Mouse (Mus musculus) gastrocnemius, adult 18-20 months (tissue): ENCODE measurements at regions not wholly inside any gene's neighbourhood (a gene's known extent, or its start where the extent isn't known, plus 50 kb on each side); places are given as distances from the start of the nearest gene placed in this dataset.

ENCODE experiments used
- DNase-seq: peaks from one replicate; pipeline ENCODE4 v3.0.0; 2021; ENCODE audit warnings: low spot score

GRCm38 (mm10) chr1:194878440-194878839, 60.2 kb upstream of the Cd34 start:
- peak; percentile 55 for DNase-seq

GRCm38 (mm10) chr1:194879324-194880233, 59.0 kb upstream of the Cd34 start:
- peak; percentile 96 for DNase-seq

- DNase-seq: no peak
These were observed 56.9 kb upstream of the Cd34 start for GRCm38 (mm10) chr1:194881556-194882223.

GRCm38 (mm10) chr1:194885071-194885686, 53.4 kb upstream of the Cd34 start:
- DNase-seq: no peak

GRCm38 (mm10) chr1:194885687-194886077, 52.9 kb upstream of the Cd34 start:
- DNase-seq: peak; percentile 85
